Mouse (Mus musculus): ENCODE results near the gene Chchd6. TPM values are rescaled to one million over a fixed set of nuclear protein-coding genes. Genes with fewer than 3 reads are reported as not detected.

The Chchd6 gene
- total and polyA plus RNA-seq, 2 experiments from 2014 or later, result 182 to 192 TPM

DNA sequence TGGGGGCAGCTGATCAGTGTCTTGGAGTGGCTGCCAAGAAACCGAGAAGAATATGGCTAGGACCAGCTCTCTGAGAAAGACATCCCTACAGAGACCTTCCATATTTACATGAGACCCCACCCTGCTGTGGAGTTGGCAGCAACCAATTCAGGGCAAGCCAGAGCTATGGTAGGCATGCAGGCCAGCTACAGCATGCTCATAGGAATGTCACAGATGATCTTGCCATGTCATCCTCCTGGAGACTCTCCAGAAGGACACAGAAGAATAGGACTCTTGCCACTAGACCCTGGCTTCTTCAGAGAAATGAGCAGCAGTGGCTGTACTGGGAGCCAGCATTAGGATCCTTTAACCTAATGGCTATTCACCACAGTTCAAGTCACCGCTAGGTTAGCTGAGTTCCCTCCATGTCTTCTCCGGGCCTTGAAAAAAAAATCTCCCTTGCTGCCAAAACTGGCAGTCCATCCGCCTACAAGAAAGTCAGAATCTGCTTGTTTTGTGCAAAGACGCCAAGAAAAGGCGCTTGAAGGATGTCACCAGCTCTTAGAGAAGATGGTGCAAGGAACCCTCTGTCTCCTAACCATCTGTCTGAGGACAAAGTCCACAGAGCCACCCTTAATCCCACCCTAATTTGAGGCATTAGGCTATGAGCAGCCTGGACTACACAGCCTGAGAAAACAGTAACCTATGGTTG lies 43.0 kb downstream of the Chchd6 start:
- 88% methylated on average over 6 of the region's 6 CpGs for WGBS
- Histone ChIP-seq H3K4me2 (ENCODE audit: low read depth, low read length, poor library complexity, severe bottlenecking) (no peak overlapping the region), H3K4me1 (ENCODE audit: insufficient read depth, low read length) (no peaks in the 10 kb centered on the region), H3K4me3 (ENCODE audit: low read depth, low read length) (no peak overlapping the region), H3K27ac (ENCODE audit: low read depth, low read length) (no peak overlapping the region), H3K36me3 (ENCODE audit: insufficient read depth, low read length) (0 out of 2 replicates have a peak, but pooled peaks cover 9% of the 10 kb centered on the region), H3K9ac (replicated peaks; ENCODE audit: low read length, poor library complexity, severe bottlenecking) (no peak overlapping the region), H3K9me3 (ENCODE audit: low read length) (no peaks in the 10 kb centered on the region), H3K27me3 (ENCODE audit: insufficient read depth, low read length) (no peaks in the 10 kb centered on the region)
- no peak for ATAC-seq (ENCODE audit: low FRiP score)
- DNase-seq (ENCODE audit: low spot score), result no peak
- TF ChIP-seq CTCF (IDR thresholded peaks at IDR 0.05), result no peak

DNA sequence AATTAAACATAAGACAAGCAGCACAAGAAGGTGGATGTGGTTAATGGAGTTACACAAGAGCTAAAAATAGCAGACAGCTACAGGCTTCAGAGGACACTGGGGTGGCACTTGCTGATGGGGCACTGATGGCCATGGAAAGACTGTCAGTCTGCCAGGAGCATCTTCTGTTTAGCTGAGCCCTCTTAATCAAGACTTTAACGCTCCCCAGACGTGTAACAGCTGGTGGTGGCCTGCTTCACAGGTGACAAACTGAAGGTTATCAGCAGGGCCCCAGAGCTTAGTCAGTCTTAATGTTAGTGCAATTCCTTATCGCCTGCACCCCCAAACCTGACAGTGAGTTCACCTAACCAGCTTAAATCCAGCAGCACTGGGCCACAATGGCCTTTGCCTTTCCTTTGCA lies 46.3 kb downstream of the Chchd6 start:
- ATAC-seq (ENCODE audit: low FRiP score) (no peak), DNase-seq (ENCODE audit: low spot score) (peak; percentile 3)
- H3K27ac ChIP-seq (ENCODE audit: low read depth, low read length), result no peak overlapping the region
- no peak overlapping the region for H3K9ac ChIP-seq (replicated peaks; ENCODE audit: low read length, poor library complexity, severe bottlenecking)
- WGBS, result 70% methylated on average over 3 of the region's 3 CpGs
- H3K4me2 ChIP-seq (ENCODE audit: low read depth, low read length, poor library complexity, severe bottlenecking), result no peak overlapping the region
- H3K9me3 ChIP-seq (ENCODE audit: low read length), result no peaks in the 10 kb centered on the region
- H3K4me1 ChIP-seq (ENCODE audit: insufficient read depth, low read length), result no peaks in the 10 kb centered on the region
- TF ChIP-seq CTCF (IDR thresholded peaks at IDR 0.05), result no peak
- no peaks in the 10 kb centered on the region for H3K27me3 ChIP-seq (ENCODE audit: insufficient read depth, low read length)
- H3K36me3 ChIP-seq (ENCODE audit: insufficient read depth, low read length), result 0 out of 2 replicates have a peak, but pooled peaks cover 5% of the 10 kb centered on the region
- H3K4me3 ChIP-seq (ENCODE audit: low read depth, low read length), result no peak overlapping the region

DNA sequence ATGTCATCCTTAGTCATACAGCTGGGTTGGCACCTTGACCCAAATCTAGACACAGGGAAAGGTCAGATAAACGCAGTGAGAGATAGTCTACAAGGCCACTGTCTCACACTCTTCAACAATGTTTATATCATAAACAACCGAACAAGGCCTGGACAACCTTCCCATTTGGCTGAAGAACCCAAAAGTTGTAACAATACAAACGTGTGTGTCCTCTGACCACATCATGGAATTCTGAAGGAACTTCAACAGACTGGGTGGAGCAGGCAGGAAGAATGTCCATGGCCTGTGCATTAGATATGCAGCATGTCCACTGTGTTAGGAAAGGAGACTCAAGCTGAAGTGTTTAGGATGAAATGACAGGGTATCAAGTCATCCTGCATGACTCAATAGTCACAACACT lies 47.5 kb downstream of the Chchd6 start:
- no peaks in the 10 kb centered on the region for H3K27me3 ChIP-seq (ENCODE audit: insufficient read depth, low read length)
- 86% methylated on average over 3 of the region's 3 CpGs for WGBS
- ATAC-seq (ENCODE audit: low FRiP score), result no peak

DNA sequence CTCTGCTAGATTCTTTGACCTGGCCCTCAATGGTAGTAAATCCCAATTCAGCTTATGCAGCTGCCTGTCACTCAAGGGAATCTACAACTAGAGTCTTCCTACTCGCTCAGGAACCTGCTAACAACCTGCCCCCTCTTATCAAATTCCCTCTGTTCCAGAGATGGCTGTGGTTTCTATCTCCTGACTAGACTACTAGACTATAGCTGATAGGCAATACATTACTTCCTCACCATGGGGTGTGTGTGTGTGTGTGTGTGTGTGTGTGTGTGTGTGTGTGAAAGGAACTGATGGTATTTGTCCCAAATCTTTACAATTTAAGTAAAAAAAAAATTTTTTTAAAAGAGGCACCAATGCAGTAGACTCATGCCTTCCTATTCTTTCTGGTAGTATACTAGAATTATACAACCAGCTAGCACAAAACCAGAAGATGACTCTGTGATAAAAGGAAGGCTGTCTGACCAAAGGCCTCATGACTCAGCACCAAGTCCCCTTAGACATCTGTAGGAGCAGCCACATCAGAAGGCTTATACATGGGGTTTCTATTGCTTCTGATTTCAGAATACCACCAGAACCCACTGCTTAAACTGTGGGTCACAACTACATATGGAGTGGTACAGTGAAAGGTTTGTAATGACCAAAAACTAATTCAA lies 57.2 kb downstream of the Chchd6 start:
- H3K9ac ChIP-seq (replicated peaks; ENCODE audit: low read length, poor library complexity, severe bottlenecking), result no peak overlapping the region
- H3K4me1 ChIP-seq (ENCODE audit: insufficient read depth, low read length), result no peaks in the 10 kb centered on the region
- ATAC-seq (ENCODE audit: low FRiP score) (no peak), DNase-seq (ENCODE audit: low spot score) (no peak)
- 96% methylated on average over 1 of the region's 1 CpGs for WGBS
- H3K9me3 ChIP-seq (ENCODE audit: low read length), result no peaks in the 10 kb centered on the region
- TF ChIP-seq CTCF (IDR thresholded peaks at IDR 0.05), result no peak
- H3K4me2 ChIP-seq (ENCODE audit: low read depth, low read length, poor library complexity, severe bottlenecking), result no peak overlapping the region
- H3K27me3 ChIP-seq (ENCODE audit: insufficient read depth, low read length), result no peaks in the 10 kb centered on the region
- no peaks in the 10 kb centered on the region for H3K36me3 ChIP-seq (ENCODE audit: insufficient read depth, low read length)
- no peak overlapping the region for H3K27ac ChIP-seq (ENCODE audit: low read depth, low read length)
- no peak overlapping the region for H3K4me3 ChIP-seq (ENCODE audit: low read depth, low read length)

More for the DNA sequence above, 47.5 kb downstream of the Chchd6 start:
- H3K4me1 ChIP-seq (ENCODE audit: insufficient read depth, low read length), result no peaks in the 10 kb centered on the region
- no peak overlapping the region for H3K4me3 ChIP-seq (ENCODE audit: low read depth, low read length)
- TF ChIP-seq CTCF (IDR thresholded peaks at IDR 0.05), result no peak
- 0 out of 2 replicates have a peak, but pooled peaks cover 5% of the 10 kb centered on the region for H3K36me3 ChIP-seq (ENCODE audit: insufficient read depth, low read length)
- no peak for DNase-seq (ENCODE audit: low spot score)
- no peak overlapping the region for H3K4me2 ChIP-seq (ENCODE audit: low read depth, low read length, poor library complexity, severe bottlenecking)
- no peak overlapping the region for H3K27ac ChIP-seq (ENCODE audit: low read depth, low read length)
- no peak overlapping the region for H3K9ac ChIP-seq (replicated peaks; ENCODE audit: low read length, poor library complexity, severe bottlenecking)
- H3K9me3 ChIP-seq (ENCODE audit: low read length), result no peaks in the 10 kb centered on the region

GRCm38 (mm10) chr6:89535626-89536225 lies 59.7 kb downstream of the Chchd6 start:
- no peak overlapping the region for H3K4me2 ChIP-seq (ENCODE audit: low read depth, low read length, poor library complexity, severe bottlenecking)
- no peaks in the 10 kb centered on the region for H3K27me3 ChIP-seq (ENCODE audit: insufficient read depth, low read length)
- DNase-seq (ENCODE audit: low spot score) (no peak), ATAC-seq (ENCODE audit: low FRiP score) (no peak)
- H3K27ac ChIP-seq (ENCODE audit: low read depth, low read length), result no peak overlapping the region
- H3K4me3 ChIP-seq (ENCODE audit: low read depth, low read length), result no peak overlapping the region
- no peak for TF ChIP-seq CTCF (IDR thresholded peaks at IDR 0.05)
- H3K9me3 ChIP-seq (ENCODE audit: low read length), result no peaks in the 10 kb centered on the region
- H3K36me3 ChIP-seq (ENCODE audit: insufficient read depth, low read length), result no peaks in the 10 kb centered on the region
- no peaks in the 10 kb centered on the region for H3K4me1 ChIP-seq (ENCODE audit: insufficient read depth, low read length)
- no peak overlapping the region for H3K9ac ChIP-seq (replicated peaks; ENCODE audit: low read length, poor library complexity, severe bottlenecking)
- 55% methylated on average over 1 of the region's 1 CpGs for WGBS

DNA sequence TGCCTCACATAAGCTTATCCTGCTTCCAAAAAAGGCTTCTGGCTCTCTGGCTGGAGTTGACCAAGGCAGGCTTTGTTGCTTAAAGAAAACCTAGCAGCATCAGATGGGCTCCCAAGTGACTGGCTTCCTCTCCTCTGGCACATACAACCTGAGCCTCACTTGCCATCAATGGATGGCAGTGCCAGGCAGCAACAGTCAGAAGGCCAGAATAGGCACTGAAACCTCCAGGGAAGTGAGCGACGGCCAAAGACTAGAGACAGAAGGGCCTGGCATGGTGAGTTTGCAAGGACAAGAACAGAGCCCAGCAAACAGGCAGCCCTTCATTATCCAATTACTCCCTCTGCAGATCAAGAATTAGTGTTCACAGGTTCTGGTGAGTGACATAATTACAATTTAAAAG lies 70.7 kb downstream of the Chchd6 start:
- 85% methylated on average over 2 of the region's 2 CpGs for WGBS
- peak; percentile 17 for DNase-seq (ENCODE audit: low spot score)

More for the DNA sequence above, 70.7 kb downstream of the Chchd6 start:
- TF ChIP-seq CTCF (IDR thresholded peaks at IDR 0.05), result no peak
- Histone ChIP-seq H3K27me3 (ENCODE audit: insufficient read depth, low read length) (no peaks in the 10 kb centered on the region), H3K4me2 (ENCODE audit: low read depth, low read length, poor library complexity, severe bottlenecking) (no peak overlapping the region), H3K4me3 (ENCODE audit: low read depth, low read length) (no peak overlapping the region), H3K27ac (ENCODE audit: low read depth, low read length) (no peak overlapping the region), H3K36me3 (ENCODE audit: insufficient read depth, low read length) (no peaks in the 10 kb centered on the region), H3K4me1 (ENCODE audit: insufficient read depth, low read length) (no peaks in the 10 kb centered on the region), H3K9me3 (ENCODE audit: low read length) (no peaks in the 10 kb centered on the region), H3K9ac (replicated peaks; ENCODE audit: low read length, poor library complexity, severe bottlenecking) (no peak overlapping the region)
- no peak for ATAC-seq (ENCODE audit: low FRiP score)
